Mouse (Mus musculus) CH12.LX (cell line): ENCODE data around the gene Zfp541. TPM values are rescaled to one million over a fixed set of nuclear protein-coding genes. Genes with fewer than 3 reads are reported as not detected.

Source experiments
- DNase-seq: peaks from one replicate; pipeline ENCODE4 v3.0.0-alpha.2; 2013; ENCODE audit errors: extremely low read depth
- H3K27ac ChIP-seq: 2 replicates; pipeline ENCODE4 v1.5.1; 2012; ENCODE audit warnings: low read depth, mild to moderate bottlenecking, control low read depth, moderate library complexity; ENCODE audit not compliant: insufficient read depth
- H3K27me3 ChIP-seq: replicated peaks from 2 replicates; pipeline ENCODE3; 2012; ENCODE audit warnings: inconsistent platforms
- H3K36me3 ChIP-seq, 2 experiments: replicated peaks in 1 of 2; 2 replicates each; pipeline versions ENCODE3 to v1.6.1; 2012; ENCODE audit warnings: inconsistent platforms in 1 of 2, low read length in 1 of 2, mild to moderate bottlenecking in 1 of 2, mixed read lengths in 1 of 2, moderate library complexity in 1 of 2; ENCODE audit not compliant: control insufficient read depth in 1 of 2, insufficient read depth in 1 of 2
- H3K4me1 ChIP-seq, 2 experiments: 2 replicates each; pipeline ENCODE4 v1.6.1; 2012; ENCODE audit warnings: inconsistent platforms in 1 of 2, moderate library complexity in 1 of 2; ENCODE audit not compliant: insufficient read depth in 2 of 2, control insufficient read depth in 1 of 2
- H3K4me2 ChIP-seq: 2 replicates; pipeline ENCODE4 v1.6.1; 2012; ENCODE audit warnings: low read depth, mild to moderate bottlenecking, control low read depth; ENCODE audit not compliant: poor library complexity, insufficient read depth, severe bottlenecking
- H3K4me3 ChIP-seq, 3 experiments: fragments of 150-350 bp in 1 of 3; sonication (generic) in 1 of 3; replicated peaks in 1 of 3; 2 replicates each; pipeline versions ENCODE3 to v1.5.1; 2011 to 2012; ENCODE audit warnings: low read depth in 2 of 3, low read length in 2 of 3, mild to moderate bottlenecking in 2 of 3, moderate library complexity in 2 of 3, control low read depth in 1 of 3, improper control_type of control experiment in 1 of 3, inconsistent platforms in 1 of 3, mixed read lengths in 1 of 3; ENCODE audit not compliant: poor library complexity in 1 of 3
- H3K79me2 ChIP-seq: replicated peaks from 2 replicates; pipeline ENCODE4 v1.6.1; 2012; ENCODE audit warnings: mild to moderate bottlenecking, moderate library complexity; ENCODE audit not compliant: control insufficient read depth, poor library complexity, insufficient read depth, severe bottlenecking; ENCODE audit errors: extremely low read depth
- H3K9ac ChIP-seq: 2 replicates; pipeline ENCODE4 v1.6.1; 2012; ENCODE audit warnings: low read depth, mild to moderate bottlenecking, control low read depth, moderate library complexity; ENCODE audit not compliant: insufficient read depth
- H3K9me3 ChIP-seq: replicated peaks from 2 replicates; pipeline ENCODE3; 2012; ENCODE audit warnings: low read length, inconsistent platforms, mixed read lengths
- CHD2 ChIP-seq: IDR thresholded peaks from 2 replicates; pipeline ENCODE4 v1.6.1; 2011; ENCODE audit warnings: low read length, improper control_type of control experiment
- CTCF ChIP-seq, 2 experiments: IDR thresholded peaks in 1 of 2; conservative IDR thresholded peaks in 1 of 2; 2 replicates each; pipeline ENCODE4 v1.5.1; 2011 to 2012; ENCODE audit warnings: low read depth in 2 of 2, low read length in 2 of 2, improper control_type of control experiment in 1 of 2, inconsistent platforms in 1 of 2, mild to moderate bottlenecking in 1 of 2, moderate library complexity in 1 of 2
- ELF1 ChIP-seq: IDR thresholded peaks from 2 replicates; pipeline ENCODE4 v1.6.1; 2014; ENCODE audit warnings: low read depth, mild to moderate bottlenecking, inconsistent platforms, low read length, improper control_type of control experiment
- EP300 ChIP-seq: IDR thresholded peaks from 2 replicates; pipeline ENCODE4 v1.6.1; 2011; ENCODE audit warnings: low read length, improper control_type of control experiment
- HCFC1 ChIP-seq: IDR thresholded peaks from 2 replicates; pipeline ENCODE4 v1.6.1; 2012; ENCODE audit warnings: low read depth, mild to moderate bottlenecking, inconsistent platforms, low read length, improper control_type of control experiment
- JUN ChIP-seq: IDR thresholded peaks from 2 replicates; pipeline ENCODE4 v1.6.1; 2011; ENCODE audit warnings: low read depth, mild to moderate bottlenecking, low read length, improper control_type of control experiment, moderate library complexity; ENCODE audit not compliant: insufficient read depth
- MAX ChIP-seq: IDR thresholded peaks from 2 replicates; pipeline ENCODE4 v1.6.1; 2011; ENCODE audit warnings: low read length, improper control_type of control experiment
- MYC ChIP-seq: IDR thresholded peaks from 2 replicates; pipeline ENCODE4 v1.6.1; 2011; ENCODE audit warnings: low read depth, mild to moderate bottlenecking, improper control_type of control experiment, low read length
- PAX5 ChIP-seq: IDR thresholded peaks from 2 replicates; pipeline ENCODE4 v1.6.1; 2012; ENCODE audit warnings: low read length, inconsistent platforms, mixed read lengths
- POLR2A ChIP-seq: IDR thresholded peaks from 2 replicates; pipeline ENCODE4 v1.6.1; 2011; ENCODE audit warnings: low read depth, mild to moderate bottlenecking, improper control_type of control experiment, low read length
- RAD21 ChIP-seq: IDR thresholded peaks from 2 replicates; pipeline ENCODE4 v1.6.1; 2011; ENCODE audit warnings: low read depth, mild to moderate bottlenecking, low read length, improper control_type of control experiment, moderate library complexity
- SIN3A ChIP-seq: IDR thresholded peaks from 2 replicates; pipeline ENCODE4 v1.6.1; 2012; ENCODE audit warnings: low read length, improper control_type of control experiment, inconsistent platforms
- SMC3 ChIP-seq: IDR thresholded peaks from 2 replicates; pipeline ENCODE4 v1.6.1; 2011; ENCODE audit warnings: low read depth, low read length, improper control_type of control experiment
- UBTF ChIP-seq: IDR thresholded peaks from 2 replicates; pipeline ENCODE4 v1.6.1; 2012; ENCODE audit warnings: low read depth, mild to moderate bottlenecking, inconsistent platforms, low read length, improper control_type of control experiment, moderate library complexity
- ZKSCAN1 ChIP-seq: IDR thresholded peaks from 2 replicates; pipeline ENCODE4 v1.6.1; 2012; ENCODE audit warnings: low read depth, inconsistent platforms, low read length, improper control_type of control experiment, borderline replicate concordance
- dilution Hi-C: fragments of 300-500 bp; cut with MboI; formaldehyde crosslinking; loops from 2 replicates; pipeline ENCODE4 v1.14.3; 2020; ENCODE audit warnings: low sequenced_read_pairs; ENCODE audit not compliant: extremely low pct_unique_long_range_greater_than_20kb, extremely low pct_ligation_motif_present
- in situ Hi-C: fragments of 300-500 bp; cut with MboI; formaldehyde crosslinking; loops from 3 replicates; pipeline ENCODE4 v1.14.3; 2019; ENCODE audit warnings: low sequenced_read_pairs, low pct_ligation_motif_present, low pct_unique_long_range_greater_than_20kb, mixed read lengths
- polyA plus RNA-seq: library from polyadenylated mRNA; unstranded; fragments of >175 nt; gene quantifications from 2 replicates; pipeline ENCODE4 v1.2.1, GENCODE M21; 2012; ENCODE audit warnings: low read depth; ENCODE audit not compliant: insufficient read length
- total RNA-seq, 2 experiments: library from RNA; depleted of rRNA; stranded (reverse); fragments of 300-350 nt in 1 of 2; fragments of >200 nt in 1 of 2; gene quantifications; 2 replicates each; pipeline ENCODE4 v1.2.3; 2012 to 2014

Gene Zfp541
- total RNA-seq (2012; rRNA removed) (0.08 TPM in 1 of 2 replicates, not detected in the other), total RNA-seq (2014; rRNA removed) (0.12 TPM in 1 of 2 replicates, not detected in the other), polyA plus RNA-seq (0.05 TPM in 1 of 2 replicates, not detected in the other)

DNA sequence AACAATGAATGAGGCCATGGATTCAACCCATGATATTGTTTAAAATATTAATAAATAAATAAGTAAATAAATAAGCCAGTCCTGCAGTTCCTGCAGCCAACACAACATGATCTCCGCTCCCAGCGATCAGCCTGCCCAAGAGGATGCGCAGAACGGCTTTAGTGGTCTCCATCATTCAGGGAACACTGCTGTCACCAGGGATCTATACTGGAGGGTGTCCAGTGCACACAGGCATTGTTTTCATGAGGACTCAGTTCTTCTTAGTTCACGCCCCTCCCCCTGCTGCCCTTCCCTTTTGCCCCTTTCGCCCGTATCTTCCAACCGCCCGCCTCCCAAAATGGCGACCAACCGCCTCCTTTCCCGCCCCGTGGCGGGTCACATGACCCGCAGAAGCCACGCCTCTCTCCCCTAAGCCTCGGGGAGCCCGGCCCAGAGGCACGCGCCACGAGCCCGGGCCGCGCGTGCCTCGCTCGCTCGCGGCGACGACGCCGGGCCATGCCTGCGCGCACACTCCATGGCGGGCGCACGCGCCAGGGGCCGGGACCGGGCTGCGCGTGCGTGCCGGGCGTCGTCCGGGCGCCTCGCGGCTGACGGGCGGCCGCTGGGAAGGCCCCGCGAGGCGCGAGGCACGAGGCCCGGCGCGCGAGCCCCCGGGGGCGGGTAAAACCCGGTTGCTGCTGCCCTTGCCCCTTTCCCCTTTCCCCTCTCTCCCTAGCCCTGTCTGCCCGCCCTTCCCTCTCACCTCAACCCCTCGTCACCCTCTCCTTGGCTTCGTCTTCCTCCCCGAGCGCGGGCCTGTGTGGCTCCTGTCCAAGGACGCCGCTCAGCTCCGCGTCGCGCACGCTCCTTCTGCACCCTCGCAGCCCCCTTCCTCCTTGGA lies at the start of gene Zfp541:
TSS of gene Zfp541 (plus strand) at position 596 of the 880 bp plus-strand sequence.
- H3K4me1 ChIP-seq, result peaks cover 6 to 14% of the 10 kb centered on the region in 2 experiments; a peak in 3 of 4 replicates
- no peak for TF ChIP-seq SIN3A
- no peak for TF ChIP-seq POLR2A
- TF ChIP-seq CHD2, result no peak
- no peak for TF ChIP-seq RAD21
- no peak for TF ChIP-seq ELF1
- TF ChIP-seq JUN, result no peak
- no peak for TF ChIP-seq HCFC1
- no peak for TF ChIP-seq UBTF
- TF ChIP-seq SMC3, result no peak
- TF ChIP-seq MAX, result no peak
- no peak for TF ChIP-seq EP300
- TF ChIP-seq ZKSCAN1, result no peak
- no peak for TF ChIP-seq MYC
- no peaks in the 10 kb centered on the region for H3K36me3 ChIP-seq
- H3K4me2 ChIP-seq, result no peak within 1 kb of the TSS
- H3K9ac ChIP-seq, result no peak within 1 kb of the TSS
- no peak within 1 kb of the TSS for H3K27ac ChIP-seq
- H3K79me2 ChIP-seq, result no peaks in the 10 kb centered on the region
- H3K9me3 ChIP-seq, result peaks cover 12% of the 10 kb centered on the region
- dilution Hi-C loops (no loop called here), in situ Hi-C loops (loop anchor here (25.0 kb wide), 1 partner anchor 201 kb away; the partner anchor contains the start of genes C5ar1 and Inafm1)
- H3K4me3 ChIP-seq, result no peak within 1 kb of the TSS
- DNase-seq, result no peak
- H3K27me3 ChIP-seq, result no peaks in the 10 kb centered on the region

DNA sequence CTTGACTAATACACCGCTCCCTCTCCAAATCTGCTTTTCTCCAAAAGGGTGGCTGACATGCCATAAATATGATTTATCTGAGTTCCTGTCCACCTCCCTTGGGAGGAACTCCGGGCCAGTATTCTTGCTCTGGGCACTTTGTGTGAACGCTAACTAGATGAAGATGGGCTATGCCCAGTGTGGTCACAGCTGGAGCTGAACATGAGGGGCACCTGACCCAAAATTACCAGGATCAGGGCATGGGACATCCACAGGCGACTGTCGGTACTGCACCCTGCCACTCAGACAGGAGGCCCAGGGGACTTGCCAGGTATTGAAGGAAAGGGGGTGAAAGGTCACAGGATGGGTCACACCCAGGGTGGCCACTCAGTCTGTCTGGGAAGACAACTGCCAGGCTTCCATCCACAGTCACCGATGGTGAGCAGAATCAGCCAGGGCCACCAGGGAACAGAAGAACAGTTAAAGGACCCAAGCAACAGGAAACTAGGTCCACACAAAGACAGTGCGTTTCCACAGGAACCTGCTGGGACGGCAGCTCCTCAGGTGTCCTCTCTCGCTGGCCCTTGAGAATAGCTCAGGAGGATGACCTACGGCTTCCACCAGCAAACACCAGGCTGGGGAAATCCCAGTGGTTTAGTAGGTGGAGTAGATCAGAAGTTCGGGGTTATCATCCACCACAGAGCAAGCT lies 48.9 kb upstream of the Zfp541 start:
- Histone ChIP-seq H3K9me3 (no peaks in the 10 kb centered on the region), H3K79me2 (peaks cover 30% of the 10 kb centered on the region), H3K36me3 (peaks cover 10 to 54% of the 10 kb centered on the region in 2 experiments)
- TF ChIP-seq CTCF (conservative IDR thresholded peaks at IDR 0.05 in 1 of 2, IDR thresholded peaks at IDR 0.05 in 1 of 2; ENCODE audit: low read depth in 2 of 2, low read length in 2 of 2), result peak; percentile 43 to 52; a peak in 3 of 4 replicates
- no peak for TF ChIP-seq PAX5
- TF ChIP-seq, all 38 proteins: peak for 1
- peaks cover 38 to 78% of the 10 kb centered on the region in 2 experiments for H3K4me1 ChIP-seq
- no peak overlapping the region for H3K9ac ChIP-seq
- dilution Hi-C loops (no loop called here), in situ Hi-C loops (no loop called here)
- no peak for DNase-seq
- no peaks in the 10 kb centered on the region for H3K27me3 ChIP-seq
- H3K4me3 ChIP-seq, result peak overlapping the region in 1 of 3 experiments; percentile 18
- H3K4me2 ChIP-seq, result peak overlapping the region; percentile 23; the same call in 1 of the 2 replicates
- no peak overlapping the region for H3K27ac ChIP-seq
